Mouse (Mus musculus): ENCODE measurements around the gene Map2k4. TPM values are rescaled to one million over a fixed set of nuclear protein-coding genes. Genes with fewer than 3 reads are reported as not detected.

Gene Map2k4
- total and polyA plus RNA-seq, 2 experiments from 2014 or later = 111 to 157 TPM

DNA sequence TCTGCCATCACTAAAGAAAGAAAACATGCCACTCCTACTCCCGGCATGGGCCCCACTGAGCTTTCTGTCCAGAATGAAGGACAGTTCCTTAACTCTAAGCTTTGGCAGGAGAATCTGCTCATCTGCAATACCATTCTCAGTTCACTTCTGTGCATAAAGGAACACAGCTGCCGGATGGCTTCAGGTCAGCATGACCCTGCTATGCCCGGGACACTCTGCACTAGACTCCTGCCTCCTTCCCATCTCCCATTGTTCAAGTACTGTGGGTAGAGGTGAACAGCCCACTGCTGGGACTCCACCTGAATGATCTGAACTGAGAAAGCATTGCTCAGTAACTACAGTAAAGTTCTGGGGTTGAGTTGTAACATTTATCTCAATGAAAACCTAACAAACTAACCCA, 66.5 kb downstream of the Map2k4 start:
- Histone ChIP-seq H3K4me3 (ENCODE audit: low read depth, low read length) (no peak overlapping the region), H3K27me3 (ENCODE audit: insufficient read depth, low read length) (no peaks in the 10 kb centered on the region), H3K9ac (no peak overlapping the region), H3K27ac (ENCODE audit: low read depth, low read length) (no peak overlapping the region), H3K4me1 (ENCODE audit: insufficient read depth) (no peaks in the 10 kb centered on the region), H3K9me3 (ENCODE audit: low read length) (no peaks in the 10 kb centered on the region), H3K36me3 (ENCODE audit: insufficient read depth) (peaks cover 12% of the 10 kb centered on the region), H3K4me2 (ENCODE audit: low read depth) (no peak overlapping the region)
- no peak for TF ChIP-seq CTCF (IDR thresholded peaks at IDR 0.05; ENCODE audit: low read depth)
- no peak for DNase-seq
- ATAC-seq = no peak
- WGBS = 86% methylated on average over 3 of the region's 3 CpGs

DNA sequence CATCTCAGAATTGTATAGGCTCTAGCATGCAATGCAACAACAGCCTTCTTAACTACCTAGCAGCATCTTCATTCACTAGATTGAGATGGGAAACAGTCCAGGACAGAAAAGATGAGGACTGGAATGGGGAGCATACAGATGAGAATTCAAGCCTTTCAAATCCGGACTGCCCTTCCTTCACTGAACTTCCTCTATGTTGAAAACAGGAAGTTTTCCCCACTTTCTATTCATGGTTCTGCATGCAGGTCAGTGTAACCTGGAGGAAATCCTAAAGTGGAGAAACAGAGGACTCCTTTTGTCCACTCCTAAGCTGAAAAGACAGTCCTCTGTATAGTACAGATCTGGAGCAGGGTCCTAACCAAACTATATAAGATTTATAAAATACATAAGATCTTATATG, 68.1 kb downstream of the Map2k4 start:
- Histone ChIP-seq H3K4me1 (ENCODE audit: insufficient read depth) (no peaks in the 10 kb centered on the region), H3K9me3 (ENCODE audit: low read length) (no peaks in the 10 kb centered on the region), H3K27me3 (ENCODE audit: insufficient read depth, low read length) (no peaks in the 10 kb centered on the region), H3K27ac (ENCODE audit: low read depth, low read length) (no peak overlapping the region), H3K4me3 (ENCODE audit: low read depth, low read length) (no peak overlapping the region), H3K36me3 (ENCODE audit: insufficient read depth) (peaks cover 8% of the 10 kb centered on the region; the same call in 1 of the 2 replicates), H3K9ac (no peak overlapping the region), H3K4me2 (ENCODE audit: low read depth) (no peak overlapping the region)
- TF ChIP-seq CTCF (IDR thresholded peaks at IDR 0.05; ENCODE audit: low read depth) = no peak
- WGBS = 62% methylated on average over 1 of the region's 1 CpGs
- no peak for DNase-seq
- ATAC-seq = no peak

GRCm38 (mm10) chr11:65713830-65714229, 74.3 kb downstream of the Map2k4 start:
- Histone ChIP-seq H3K9me3 (ENCODE audit: low read length) (no peaks in the 10 kb centered on the region), H3K27ac (ENCODE audit: low read depth, low read length) (no peak overlapping the region), H3K27me3 (ENCODE audit: insufficient read depth, low read length) (no peaks in the 10 kb centered on the region), H3K4me3 (ENCODE audit: low read depth, low read length) (no peak overlapping the region), H3K4me2 (ENCODE audit: low read depth) (no peak overlapping the region), H3K4me1 (ENCODE audit: insufficient read depth) (no peaks in the 10 kb centered on the region), H3K36me3 (ENCODE audit: insufficient read depth) (peaks cover 11% of the 10 kb centered on the region; the same call in 1 of the 2 replicates), H3K9ac (no peak overlapping the region)
- no peak for DNase-seq
- no peak for ATAC-seq
- WGBS = 93% methylated on average over 4 of the region's 4 CpGs
- no peak for TF ChIP-seq CTCF (IDR thresholded peaks at IDR 0.05; ENCODE audit: low read depth)

GRCm38 (mm10) chr11:65712754-65713306, 75.3 kb downstream of the Map2k4 start:
- no peak for ATAC-seq
- Histone ChIP-seq H3K36me3 (ENCODE audit: insufficient read depth) (peaks cover 15% of the 10 kb centered on the region; the same call in 1 of the 2 replicates), H3K9me3 (ENCODE audit: low read length) (no peaks in the 10 kb centered on the region), H3K4me2 (ENCODE audit: low read depth) (no peak overlapping the region), H3K27ac (ENCODE audit: low read depth, low read length) (no peak overlapping the region), H3K4me3 (ENCODE audit: low read depth, low read length) (no peak overlapping the region), H3K4me1 (ENCODE audit: insufficient read depth) (no peaks in the 10 kb centered on the region), H3K9ac (no peak overlapping the region), H3K27me3 (ENCODE audit: insufficient read depth, low read length) (no peaks in the 10 kb centered on the region)
- WGBS = 78% methylated on average over 6 of the region's 6 CpGs
- DNase-seq = no peak
- no peak for TF ChIP-seq CTCF (IDR thresholded peaks at IDR 0.05; ENCODE audit: low read depth)

- ATAC-seq = no peak; the same call in 1 of the 2 replicates
- no peak for TF ChIP-seq CTCF (IDR thresholded peaks at IDR 0.05; ENCODE audit: low read depth)
- Histone ChIP-seq H3K9me3 (ENCODE audit: low read length) (no peaks in the 10 kb centered on the region), H3K4me3 (ENCODE audit: low read depth, low read length) (no peak overlapping the region), H3K27ac (ENCODE audit: low read depth, low read length) (no peak overlapping the region), H3K27me3 (ENCODE audit: insufficient read depth, low read length) (no peaks in the 10 kb centered on the region), H3K36me3 (ENCODE audit: insufficient read depth) (peaks cover 21% of the 10 kb centered on the region), H3K9ac (no peak overlapping the region), H3K4me2 (ENCODE audit: low read depth) (no peak overlapping the region), H3K4me1 (ENCODE audit: insufficient read depth) (no peaks in the 10 kb centered on the region)
- WGBS = 84% methylated on average over 4 of the region's 4 CpGs
- no peak for DNase-seq
Observed at GRCm38 (mm10) chr11:65706784-65707183, 81.3 kb downstream of the Map2k4 start.

DNA sequence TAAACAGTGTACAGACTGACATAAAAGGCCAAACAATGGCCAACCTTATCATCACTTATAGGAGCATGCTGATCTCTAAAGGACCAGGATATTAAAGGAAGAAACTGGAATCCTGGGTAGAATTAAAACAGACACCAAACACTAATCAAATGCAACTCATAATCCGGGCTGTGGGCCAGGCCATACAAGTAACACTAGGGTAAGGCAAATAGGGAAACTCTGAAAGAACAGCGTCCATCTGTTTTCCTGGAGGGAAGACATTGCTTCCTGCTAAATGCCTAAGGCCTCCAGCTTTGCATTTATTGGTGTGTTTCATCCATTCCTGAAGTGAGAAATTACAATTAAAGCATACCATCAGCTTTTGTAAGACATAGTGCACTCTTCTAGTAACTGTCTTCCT, 81.9 kb downstream of the Map2k4 start:
- H3K27ac ChIP-seq (ENCODE audit: low read depth, low read length) = no peak overlapping the region
- no peak overlapping the region for H3K4me3 ChIP-seq (ENCODE audit: low read depth, low read length)
- DNase-seq (no peak), ATAC-seq (no peak)
- no peak overlapping the region for H3K4me2 ChIP-seq (ENCODE audit: low read depth)
- no peaks in the 10 kb centered on the region for H3K4me1 ChIP-seq (ENCODE audit: insufficient read depth)
- H3K9me3 ChIP-seq (ENCODE audit: low read length) = no peaks in the 10 kb centered on the region
- H3K9ac ChIP-seq = no peak overlapping the region
- no peak for TF ChIP-seq CTCF (IDR thresholded peaks at IDR 0.05; ENCODE audit: low read depth)
- WGBS = 86% methylated on average over 2 of the region's 2 CpGs
- H3K27me3 ChIP-seq (ENCODE audit: insufficient read depth, low read length) = no peaks in the 10 kb centered on the region
- peaks cover 23% of the 10 kb centered on the region for H3K36me3 ChIP-seq (ENCODE audit: insufficient read depth)

GRCm38 (mm10) chr11:65704861-65705260, 83.2 kb downstream of the Map2k4 start:
- Histone ChIP-seq H3K9ac (no peak overlapping the region), H3K27ac (ENCODE audit: low read depth, low read length) (no peak overlapping the region), H3K4me1 (ENCODE audit: insufficient read depth) (no peaks in the 10 kb centered on the region), H3K27me3 (ENCODE audit: insufficient read depth, low read length) (no peaks in the 10 kb centered on the region), H3K4me3 (ENCODE audit: low read depth, low read length) (no peak overlapping the region), H3K4me2 (ENCODE audit: low read depth) (no peak overlapping the region), H3K9me3 (ENCODE audit: low read length) (no peaks in the 10 kb centered on the region), H3K36me3 (ENCODE audit: insufficient read depth) (peaks cover 28% of the 10 kb centered on the region)
- DNase-seq (no peak), ATAC-seq (no peak)
- TF ChIP-seq CTCF (IDR thresholded peaks at IDR 0.05; ENCODE audit: low read depth) = no peak
- WGBS = 88% methylated on average over 4 of the region's 4 CpGs

Data from forebrain, postnatal 0 days (tissue).